Mouse (Mus musculus) heart, embryonic 14.5 days (tissue): Measurements from ENCODE around the gene Man1a. TPM values are rescaled to one million over a fixed set of nuclear protein-coding genes. Genes with fewer than 3 reads are reported as not detected.

ENCODE experiments used
- ATAC-seq: fragments of 200-750 bp; cut with Nextera tagmentation; 2 replicates; pipeline ENCODE4 v1.8.0; 2017; ENCODE audit warnings: low read depth, moderate TSS enrichment; ENCODE audit not compliant: insufficient number of reproducible peaks, insufficient read depth, low FRiP score
- H3K27ac ChIP-seq, 2 experiments: fragments of 200-500 bp in 1 of 2; fragments of 300-500 bp in 1 of 2; sonication (generic) in 1 of 2; replicated peaks in 1 of 2; 2 replicates each; pipeline ENCODE4 v1.5.1; 2012 to 2014; ENCODE audit warnings: low read depth in 2 of 2, low read length in 2 of 2, control low read depth in 1 of 2, mild to moderate bottlenecking in 1 of 2, mixed read lengths in 1 of 2; ENCODE audit not compliant: control insufficient read depth in 1 of 2, insufficient read depth in 1 of 2
- H3K27me3 ChIP-seq: fragments of 300-500 bp; sonication (generic); 2 replicates; pipeline ENCODE4 v1.6.1; 2014; ENCODE audit warnings: mild to moderate bottlenecking, low read length, control low read depth; ENCODE audit not compliant: control insufficient read depth, insufficient read depth
- H3K36me3 ChIP-seq: fragments of 300-500 bp; sonication (generic); 2 replicates; pipeline ENCODE4 v1.6.1; 2014; ENCODE audit warnings: mild to moderate bottlenecking, control low read depth, low read length, mixed read lengths; ENCODE audit not compliant: control insufficient read depth, insufficient read depth
- H3K4me1 ChIP-seq, 2 experiments: fragments of 200-500 bp in 1 of 2; fragments of 300-500 bp in 1 of 2; sonication (generic) in 1 of 2; 2 replicates each; pipeline ENCODE4 v1.6.1; 2012 to 2014; ENCODE audit warnings: low read length in 2 of 2, control low read depth in 1 of 2, mixed read lengths in 1 of 2; ENCODE audit not compliant: control insufficient read depth in 2 of 2, insufficient read depth in 2 of 2
- H3K4me2 ChIP-seq: fragments of 300-500 bp; sonication (generic); 2 replicates; pipeline ENCODE4 v1.6.1; 2014; ENCODE audit warnings: mild to moderate bottlenecking, low read length
- H3K4me3 ChIP-seq, 2 experiments: fragments of 200-500 bp in 1 of 2; fragments of 300-500 bp in 1 of 2; sonication (generic) in 1 of 2; 2 replicates each; pipeline ENCODE4 v1.5.1; 2012 to 2014; ENCODE audit warnings: low read length in 2 of 2, mild to moderate bottlenecking in 2 of 2, control low read depth in 1 of 2, low read depth in 1 of 2, moderate library complexity in 1 of 2; ENCODE audit not compliant: control insufficient read depth in 1 of 2, insufficient read depth in 1 of 2
- H3K9ac ChIP-seq: fragments of 300-500 bp; sonication (generic); 2 replicates; pipeline ENCODE4 v1.6.1; 2014; ENCODE audit warnings: mild to moderate bottlenecking, low read length
- H3K9me3 ChIP-seq: fragments of 300-500 bp; sonication (generic); 2 replicates; pipeline ENCODE4 v1.6.1; 2016; ENCODE audit warnings: low read length, control low read depth; ENCODE audit not compliant: control insufficient read depth
- WGBS: fragments of 180-500 bp; shearing (Covaris S2); extraction: QIAGEN DNeasy Blood & Tissue Kit; methylation state at CpG from one replicate; pipeline ENCODE4 v1.1.7; 2014; 5-methylcytosine and 5-hydroxymethylcytosine counted together
- polyA plus RNA-seq: library from polyadenylated mRNA; unstranded; fragments of >200 nt; fragmentation: Nextera tagmentation; extraction: Ambion mirVana; gene quantifications from 2 replicates; pipeline ENCODE4 v1.2.1, GENCODE M21; 2014

The Man1a gene
- polyA plus RNA-seq, 1 experiment from 2014 or later: 8.1 TPM

DNA sequence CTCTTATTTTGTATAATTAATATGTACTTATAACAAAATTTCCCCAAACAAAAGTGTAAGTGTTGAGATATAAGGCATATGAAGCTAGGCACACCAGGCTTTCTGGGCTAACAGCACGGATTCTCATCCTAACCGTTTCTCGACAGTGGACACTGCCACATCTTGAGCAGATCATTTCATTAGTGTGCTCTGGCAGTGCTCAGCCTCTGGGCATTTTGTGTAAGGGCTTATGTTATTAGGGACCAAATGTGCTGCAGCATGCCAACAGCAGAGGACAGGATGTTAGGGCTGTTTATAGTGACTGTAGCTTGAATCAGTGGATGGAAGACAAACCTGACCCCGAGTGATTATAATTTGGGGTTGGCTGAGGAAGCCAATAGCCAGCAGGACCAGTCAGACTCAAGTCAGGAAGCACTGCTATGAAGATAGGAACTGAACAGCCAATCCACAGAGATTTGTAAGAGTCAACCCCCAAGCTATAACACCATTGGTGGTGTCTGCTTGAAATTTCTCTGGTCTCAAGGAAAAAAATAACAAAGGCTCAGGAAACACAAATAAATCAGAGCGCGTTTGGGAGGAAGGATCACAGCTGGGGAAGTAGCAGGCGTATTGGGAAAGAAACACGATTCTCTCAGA, 161.3 kb downstream of the Man1a start:
- Histone ChIP-seq H3K27me3 (no peaks in the 10 kb centered on the region), H3K4me2 (no peak overlapping the region), H3K36me3 (peaks cover 18% of the 10 kb centered on the region; the same call in 1 of the 2 replicates), H3K9ac (no peak overlapping the region), H3K4me3 (no peak overlapping the region), H3K27ac (no peak overlapping the region), H3K9me3 (no peaks in the 10 kb centered on the region), H3K4me1 (no peaks in the 10 kb centered on the region)
- 83% methylated on average over 8 of the region's 8 CpGs for WGBS
- no peak for ATAC-seq

DNA sequence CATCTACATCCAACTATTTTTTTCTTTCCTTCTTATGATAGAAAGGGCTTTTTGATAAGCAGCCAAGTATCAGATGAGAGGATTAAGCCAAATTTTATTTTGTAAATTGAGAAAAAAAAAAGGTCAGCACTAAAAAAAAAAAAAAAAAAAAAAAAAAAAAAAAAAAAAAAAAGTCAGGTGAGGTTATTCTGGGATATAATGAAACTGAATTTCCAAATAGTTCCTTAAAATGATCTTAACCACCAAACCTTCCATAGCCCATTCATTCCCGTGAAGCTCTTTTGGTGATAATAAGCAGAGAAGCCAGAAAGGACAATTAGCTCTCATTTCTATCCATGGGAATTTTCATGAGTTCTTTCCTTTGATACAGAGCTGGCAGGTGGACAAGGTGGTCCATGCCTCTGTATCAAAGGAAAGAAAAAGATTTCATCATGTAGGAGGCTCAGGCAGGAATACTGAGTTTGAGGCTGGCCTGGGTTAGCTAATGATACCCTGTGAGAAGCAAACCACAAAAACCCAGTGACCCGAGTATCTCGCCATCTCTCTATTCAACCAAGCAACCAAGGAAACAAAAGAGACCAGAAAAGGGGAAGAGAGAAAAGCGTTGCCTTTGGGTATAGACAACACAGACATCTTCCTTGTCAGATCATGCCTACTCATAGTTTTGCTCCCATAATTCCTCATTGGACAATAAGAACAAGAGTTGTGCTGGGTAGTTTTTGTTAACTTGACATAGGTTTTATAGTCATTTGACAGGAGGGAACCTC, 162.7 kb downstream of the Man1a start:
- no peak overlapping the region for H3K9ac ChIP-seq
- no peaks in the 10 kb centered on the region for H3K9me3 ChIP-seq
- no peak overlapping the region for H3K4me3 ChIP-seq
- H3K27me3 ChIP-seq: no peaks in the 10 kb centered on the region
- no peak overlapping the region for H3K4me2 ChIP-seq
- no peaks in the 10 kb centered on the region for H3K4me1 ChIP-seq
- no peak for ATAC-seq
- 93% methylated on average over 4 of the region's 4 CpGs for WGBS
- peaks cover 8% of the 10 kb centered on the region; the same call in 1 of the 2 replicates for H3K36me3 ChIP-seq
- H3K27ac ChIP-seq: no peak overlapping the region

DNA sequence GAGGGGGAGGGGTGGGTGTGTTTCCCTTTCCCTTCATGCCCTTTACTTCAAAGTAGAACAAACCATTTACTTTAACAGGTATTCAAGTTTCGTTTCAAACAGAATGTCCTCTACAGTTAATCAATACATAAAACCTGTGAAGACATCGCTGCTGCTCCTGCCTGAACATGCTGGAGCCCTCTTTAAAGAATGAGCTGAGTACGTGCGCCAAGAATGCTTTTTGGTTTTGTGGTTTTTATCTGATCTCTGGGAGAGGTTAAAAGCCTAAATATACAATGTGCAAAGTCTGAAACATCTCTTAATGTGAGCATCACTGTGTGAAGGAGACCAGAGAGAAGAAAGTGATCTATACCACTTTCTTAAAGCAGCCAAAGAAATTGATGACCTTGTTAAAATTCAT, 186.9 kb downstream of the Man1a start:
- Histone ChIP-seq H3K9me3 (no peaks in the 10 kb centered on the region), H3K4me3 (no peak overlapping the region), H3K27me3 (no peaks in the 10 kb centered on the region), H3K9ac (no peak overlapping the region), H3K27ac (no peak overlapping the region), H3K36me3 (no peaks in the 10 kb centered on the region), H3K4me1 (no peaks in the 10 kb centered on the region), H3K4me2 (no peak overlapping the region)
- 80% methylated on average over 4 of the region's 4 CpGs for WGBS
- ATAC-seq: no peak

DNA sequence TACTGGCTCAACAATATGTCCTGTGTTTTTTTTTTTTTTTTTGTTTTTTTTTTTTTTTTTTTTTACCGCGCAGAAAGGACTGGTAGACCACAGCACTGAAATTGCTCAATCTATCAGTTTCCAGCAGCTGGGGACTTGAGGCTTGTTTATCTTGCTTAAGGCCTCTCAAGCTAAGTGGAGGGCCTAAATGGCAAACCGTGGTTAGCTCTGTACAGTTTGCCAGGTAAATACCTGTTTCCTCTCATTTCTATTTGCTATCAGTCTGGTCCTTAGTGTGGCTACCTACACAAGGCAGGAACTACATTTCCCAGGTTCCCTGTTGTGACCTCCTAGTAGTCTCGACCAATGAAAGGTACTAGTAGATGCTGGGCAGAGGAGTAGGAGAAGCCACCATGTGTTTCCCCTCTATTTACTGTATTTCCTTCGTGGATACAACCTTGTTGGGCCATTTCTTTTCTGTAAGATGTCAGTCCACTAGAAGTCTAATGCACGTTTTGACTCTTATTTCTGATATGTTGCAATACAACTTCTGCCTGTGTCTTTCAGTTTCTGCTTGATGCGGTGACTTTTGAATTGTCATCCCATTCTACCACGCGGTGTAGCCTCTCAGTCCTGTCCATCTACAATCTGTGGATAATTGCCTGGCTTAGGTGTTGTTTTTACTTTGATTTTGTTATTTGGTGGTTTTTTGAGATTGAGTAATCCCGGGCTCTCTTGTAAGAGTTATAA, 187.9 kb downstream of the Man1a start:
- WGBS: 75% methylated on average over 10 of the region's 10 CpGs

DNA sequence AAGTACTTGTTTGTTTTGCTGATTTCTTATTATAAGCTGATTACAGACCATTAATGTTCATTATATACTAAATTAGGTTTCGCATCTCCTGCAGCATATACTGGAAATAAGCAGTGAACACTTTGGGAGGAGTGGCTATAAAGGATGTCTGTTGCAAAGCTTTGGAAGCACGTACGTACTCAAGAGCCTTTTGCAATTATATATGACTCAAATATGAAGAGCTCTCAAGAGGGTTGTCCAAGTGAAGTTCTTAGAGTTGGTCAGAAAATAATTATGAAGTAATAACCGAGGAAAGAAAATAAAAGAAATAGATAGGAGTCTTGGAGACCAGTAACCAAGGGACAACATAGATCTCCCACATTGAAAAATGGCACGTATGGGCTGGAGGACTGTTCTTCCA, 189.9 kb downstream of the Man1a start:
- Histone ChIP-seq H3K4me3 (no peak overlapping the region), H3K9ac (no peak overlapping the region), H3K36me3 (no peaks in the 10 kb centered on the region), H3K27ac (no peak overlapping the region), H3K4me1 (no peaks in the 10 kb centered on the region), H3K4me2 (no peak overlapping the region), H3K27me3 (no peaks in the 10 kb centered on the region), H3K9me3 (no peaks in the 10 kb centered on the region)
- 83% methylated on average over 5 of the region's 5 CpGs for WGBS
- ATAC-seq: no peak

More for the DNA sequence above, 187.9 kb downstream of the Man1a start:
- no peak overlapping the region for H3K27ac ChIP-seq
- H3K36me3 ChIP-seq: no peaks in the 10 kb centered on the region
- ATAC-seq: no peak
- no peaks in the 10 kb centered on the region for H3K9me3 ChIP-seq
- no peak overlapping the region for H3K4me2 ChIP-seq
- no peak overlapping the region for H3K4me3 ChIP-seq
- no peaks in the 10 kb centered on the region for H3K4me1 ChIP-seq
- no peaks in the 10 kb centered on the region for H3K27me3 ChIP-seq
- H3K9ac ChIP-seq: no peak overlapping the region

DNA sequence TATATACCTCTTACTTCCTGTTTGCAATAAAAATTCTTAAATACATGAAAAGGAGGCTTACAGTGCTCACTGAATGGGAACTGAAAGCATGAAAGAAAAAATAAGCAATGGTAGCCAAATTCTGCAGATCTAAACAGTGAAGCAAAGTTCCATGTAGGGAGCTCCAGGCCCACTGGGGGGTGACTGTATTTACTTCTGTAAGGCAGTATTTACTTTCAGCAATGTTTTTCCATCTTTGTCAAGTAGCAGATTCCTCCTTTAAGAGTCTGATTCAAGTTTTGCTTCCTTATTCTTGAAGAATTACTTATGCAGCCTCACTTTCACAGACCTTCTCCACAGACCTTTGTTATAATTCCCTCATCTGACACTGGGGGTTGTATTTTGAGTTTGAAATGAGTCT, 195.1 kb downstream of the Man1a start:
- Histone ChIP-seq H3K9ac (no peak overlapping the region), H3K4me2 (no peak overlapping the region), H3K27me3 (no peaks in the 10 kb centered on the region), H3K4me1 (no peaks in the 10 kb centered on the region), H3K27ac (no peak overlapping the region), H3K9me3 (no peaks in the 10 kb centered on the region), H3K4me3 (no peak overlapping the region), H3K36me3 (no peaks in the 10 kb centered on the region)
- ATAC-seq: no peak

DNA sequence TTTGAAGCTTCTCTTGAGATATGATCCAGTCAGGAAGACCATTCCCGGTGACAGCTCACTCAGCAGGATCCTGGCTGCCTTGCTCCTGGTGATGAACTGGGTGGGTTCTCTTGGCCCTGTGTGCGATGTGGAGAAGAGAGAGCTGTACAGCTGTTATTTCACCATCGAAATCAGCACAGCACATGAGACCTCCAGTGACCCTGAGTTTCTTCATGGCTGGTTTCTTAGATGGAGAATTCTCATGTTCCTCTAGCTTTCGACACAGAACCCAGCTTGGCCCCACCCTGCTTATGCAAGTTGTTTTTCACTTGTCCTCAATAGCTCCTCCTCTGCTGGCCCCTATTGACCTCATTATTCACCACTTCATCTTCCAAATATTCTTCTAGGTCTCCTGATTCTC, 200.5 kb downstream of the Man1a start:
- Histone ChIP-seq H3K9me3 (no peaks in the 10 kb centered on the region), H3K27ac (no peak overlapping the region), H3K36me3 (no peaks in the 10 kb centered on the region), H3K9ac (no peak overlapping the region), H3K27me3 (no peaks in the 10 kb centered on the region), H3K4me1 (no peaks in the 10 kb centered on the region), H3K4me3 (no peak overlapping the region), H3K4me2 (no peak overlapping the region)
- no peak for ATAC-seq
- WGBS: 85% methylated on average over 4 of the region's 4 CpGs
